Mouse (Mus musculus) forebrain, embryonic 11.5 days (tissue): ENCODE measurements around the gene Runx1. TPM values are rescaled to one million over a fixed set of nuclear protein-coding genes. Genes with fewer than 3 reads are reported as not detected.

Source experiments
- ATAC-seq: fragments of 200-750 bp; cut with Nextera tagmentation; replicated peaks from 2 replicates; pipeline ENCODE4 v1.8.0; 2017; ENCODE audit warnings: moderate TSS enrichment; ENCODE audit not compliant: low FRiP score
- DNase-seq: peaks from one replicate; pipeline ENCODE4 v3.0.0-alpha.2; 2017; ENCODE audit warnings: low spot score
- H3K27ac ChIP-seq: fragments of 300-500 bp; sonication (generic); 2 replicates; pipeline ENCODE4 v1.5.1; 2014; ENCODE audit warnings: low read depth, low read length
- H3K27me3 ChIP-seq: fragments of 300-500 bp; sonication (generic); 2 replicates; pipeline ENCODE4 v1.6.1; 2014; ENCODE audit warnings: mild to moderate bottlenecking, low read length, mixed read lengths; ENCODE audit not compliant: control insufficient read depth, insufficient read depth
- H3K36me3 ChIP-seq: fragments of 300-500 bp; sonication (generic); 2 replicates; pipeline ENCODE4 v1.6.1; 2014; ENCODE audit warnings: mild to moderate bottlenecking, low read length, moderate library complexity, mixed read lengths; ENCODE audit not compliant: control insufficient read depth, insufficient read depth
- H3K4me1 ChIP-seq: fragments of 300-500 bp; sonication (generic); replicated peaks from 2 replicates; pipeline ENCODE4 v1.6.1; 2014; ENCODE audit warnings: low read length, mixed read lengths; ENCODE audit not compliant: control insufficient read depth, insufficient read depth
- H3K4me2 ChIP-seq: fragments of 300-500 bp; sonication (generic); 2 replicates; pipeline ENCODE4 v1.6.1; 2014; ENCODE audit warnings: low read depth, mild to moderate bottlenecking, low read length, moderate library complexity, mixed read lengths; ENCODE audit not compliant: severe bottlenecking
- H3K4me3 ChIP-seq: fragments of 300-500 bp; sonication (generic); 2 replicates; pipeline ENCODE4 v1.5.1; 2014; ENCODE audit warnings: low read depth, low read length
- H3K9ac ChIP-seq: fragments of 300-500 bp; sonication (generic); 2 replicates; pipeline ENCODE4 v1.6.1; 2014; ENCODE audit warnings: low read length
- H3K9me3 ChIP-seq: fragments of 300-500 bp; sonication (generic); 2 replicates; pipeline ENCODE4 v1.6.1; 2016; ENCODE audit warnings: low read length, mixed read lengths; ENCODE audit not compliant: control insufficient read depth
- WGBS: fragments of 180-500 bp; shearing (Covaris S2); extraction: QIAGEN DNeasy Blood & Tissue Kit; methylation state at CpG from one replicate; pipeline ENCODE4 v1.1.7; 2014; 5-methylcytosine and 5-hydroxymethylcytosine counted together
- polyA plus RNA-seq: library from polyadenylated mRNA; unstranded; fragments of >200 nt; fragmentation: Nextera tagmentation; extraction: Ambion mirVana; gene quantifications from 2 replicates; pipeline ENCODE4 v1.2.1, GENCODE M21; 2014

Gene Runx1
- polyA plus RNA-seq, 1 experiment from 2014 or later = 2.2 TPM

- H3K27me3 ChIP-seq = no peaks in the 10 kb centered on the region
- no peaks in the 10 kb centered on the region for H3K36me3 ChIP-seq
- H3K27ac ChIP-seq = no peak overlapping the region
- H3K9me3 ChIP-seq = no peaks in the 10 kb centered on the region
- 77% methylated on average over 15 of the region's 15 CpGs for WGBS
- no peak overlapping the region for H3K9ac ChIP-seq
- no peak overlapping the region for H3K4me3 ChIP-seq
- no peak overlapping the region for H3K4me2 ChIP-seq
- DNase-seq (no peak), ATAC-seq (no peak)
- H3K4me1 ChIP-seq = no peaks in the 10 kb centered on the region
Measured at GRCm38 (mm10) chr16:92761968-92762521, 63.9 kb downstream of the Runx1 start.

DNA sequence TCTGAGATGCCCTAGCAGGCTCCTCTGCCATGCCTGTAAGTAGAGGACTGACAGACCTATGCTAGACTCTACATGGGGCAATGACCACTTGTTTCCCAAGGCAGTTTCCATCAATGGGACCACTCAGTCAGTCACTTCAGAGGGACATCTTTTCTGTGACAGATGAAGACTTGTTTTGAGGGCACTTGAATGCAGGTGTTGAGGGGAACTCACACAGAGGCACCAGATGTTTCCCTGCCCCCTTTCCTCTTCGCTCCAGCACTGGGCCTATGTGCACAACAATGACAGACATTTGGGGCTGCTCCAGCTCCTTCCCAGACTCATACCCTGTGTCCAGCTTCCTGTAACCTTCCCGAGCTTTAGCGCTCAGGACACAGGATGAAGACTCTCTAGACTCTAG lies 65.9 kb downstream of the Runx1 start:
- ATAC-seq (no peak), DNase-seq (no peak)
- no peak overlapping the region for H3K27ac ChIP-seq
- H3K9me3 ChIP-seq = no peaks in the 10 kb centered on the region
- no peak overlapping the region for H3K9ac ChIP-seq
- no peak overlapping the region for H3K4me2 ChIP-seq
- WGBS = 89% methylated on average over 3 of the region's 3 CpGs
- no peaks in the 10 kb centered on the region for H3K27me3 ChIP-seq
- H3K36me3 ChIP-seq = no peaks in the 10 kb centered on the region
- no peaks in the 10 kb centered on the region for H3K4me1 ChIP-seq
- H3K4me3 ChIP-seq = no peak overlapping the region

DNA sequence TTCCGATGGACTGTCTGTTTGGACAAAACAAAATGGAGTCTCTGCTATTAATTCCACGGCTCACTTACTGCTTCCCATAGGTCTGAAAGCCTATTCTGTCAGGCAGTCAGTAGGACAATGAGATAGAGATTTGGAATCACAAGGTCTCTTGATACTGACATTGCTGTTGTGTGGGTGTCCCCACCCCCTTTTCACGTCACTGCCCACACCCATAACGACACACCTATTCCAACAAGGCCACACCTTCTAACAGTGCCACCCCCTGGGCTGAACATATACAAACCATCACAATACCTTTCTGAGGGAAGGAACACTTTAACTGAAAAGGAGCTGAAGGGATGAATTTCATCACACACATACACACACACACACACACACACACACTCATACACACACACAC lies 68.4 kb downstream of the Runx1 start:
- no peak for ATAC-seq
- H3K27ac ChIP-seq = no peak overlapping the region
- no peaks in the 10 kb centered on the region for H3K27me3 ChIP-seq
- H3K4me1 ChIP-seq = no peaks in the 10 kb centered on the region
- H3K9me3 ChIP-seq = no peaks in the 10 kb centered on the region
- no peak overlapping the region for H3K9ac ChIP-seq
- H3K36me3 ChIP-seq = no peaks in the 10 kb centered on the region
- WGBS = 81% methylated on average over 4 of the region's 4 CpGs
- no peak overlapping the region for H3K4me2 ChIP-seq
- DNase-seq = no peak
- H3K4me3 ChIP-seq = no peak overlapping the region

DNA sequence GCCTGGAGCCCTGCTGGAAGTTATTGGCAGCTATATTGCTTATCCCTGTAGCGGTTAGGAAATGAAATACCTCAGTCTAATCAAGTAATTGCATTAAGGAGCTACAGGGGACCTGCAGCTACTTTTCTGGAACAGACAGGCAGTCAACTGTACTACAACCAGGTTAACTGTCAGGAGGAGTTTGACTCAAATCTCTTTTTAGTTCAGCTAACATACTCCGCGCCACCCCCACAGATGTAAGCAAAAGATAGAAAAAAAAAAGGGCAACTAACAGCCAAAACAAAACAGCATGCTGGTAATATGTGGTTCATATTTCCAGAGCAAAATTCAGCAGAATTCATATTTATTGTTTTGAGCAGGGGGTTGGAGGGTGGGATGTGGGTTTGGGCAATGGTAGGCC lies 72.0 kb downstream of the Runx1 start:
- Histone ChIP-seq H3K4me3 (no peak overlapping the region), H3K27me3 (no peaks in the 10 kb centered on the region), H3K36me3 (no peaks in the 10 kb centered on the region), H3K4me2 (no peak overlapping the region), H3K9ac (no peak overlapping the region), H3K9me3 (no peaks in the 10 kb centered on the region), H3K4me1 (no peaks in the 10 kb centered on the region), H3K27ac (no peak overlapping the region)
- WGBS = 94% methylated on average over 3 of the region's 3 CpGs
- ATAC-seq (no peak), DNase-seq (no peak)

DNA sequence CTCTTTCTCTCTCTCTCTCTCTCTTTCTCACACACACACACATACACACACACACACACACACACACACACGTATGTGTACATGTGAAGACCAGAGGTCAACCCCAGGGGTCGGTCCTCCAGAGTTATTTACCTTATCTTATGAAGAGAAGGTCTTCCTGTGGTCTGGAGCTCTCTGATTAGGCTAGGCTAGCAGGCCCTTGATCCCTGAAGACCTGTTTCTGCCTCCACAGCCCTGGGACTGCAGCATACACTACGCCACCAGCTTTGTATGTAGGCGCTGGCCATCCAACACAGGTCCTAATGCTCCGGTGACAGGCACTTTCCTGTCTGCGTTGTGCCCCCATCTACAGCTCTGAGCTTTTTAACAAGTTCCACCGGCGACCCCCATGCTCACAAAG lies 72.8 kb downstream of the Runx1 start:
- Histone ChIP-seq H3K9ac (no peak overlapping the region), H3K27me3 (no peaks in the 10 kb centered on the region), H3K27ac (no peak overlapping the region), H3K4me1 (no peaks in the 10 kb centered on the region), H3K36me3 (no peaks in the 10 kb centered on the region), H3K9me3 (no peaks in the 10 kb centered on the region), H3K4me2 (no peak overlapping the region), H3K4me3 (no peak overlapping the region)
- 89% methylated on average over 8 of the region's 8 CpGs for WGBS
- ATAC-seq (no peak), DNase-seq (no peak)

DNA sequence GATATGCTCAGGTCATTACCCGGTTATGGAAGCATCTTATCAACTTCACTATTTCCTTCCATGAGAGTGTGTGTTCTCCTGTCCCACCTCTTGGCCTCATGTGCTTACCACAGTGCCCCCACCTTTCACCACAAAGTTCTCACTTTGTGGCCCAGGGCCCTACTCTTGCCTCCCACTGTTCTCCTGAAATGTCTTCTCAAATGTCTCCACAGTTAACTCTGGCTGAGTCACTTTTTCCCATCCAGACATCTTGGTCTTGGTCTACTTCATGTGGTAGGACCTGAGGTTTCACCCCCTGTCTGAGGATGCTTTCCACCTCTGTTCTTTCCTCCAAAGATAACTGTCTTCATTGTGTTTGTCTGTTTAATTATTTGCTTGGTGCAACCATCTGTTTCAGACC lies 77.7 kb downstream of the Runx1 start:
- H3K27me3 ChIP-seq = no peaks in the 10 kb centered on the region
- no peaks in the 10 kb centered on the region for H3K9me3 ChIP-seq
- H3K9ac ChIP-seq = no peak overlapping the region
- H3K4me3 ChIP-seq = no peak overlapping the region
- DNase-seq (no peak), ATAC-seq (no peak)
- no peaks in the 10 kb centered on the region for H3K36me3 ChIP-seq
- 89% methylated on average over 1 of the region's 1 CpGs for WGBS
- no peak overlapping the region for H3K27ac ChIP-seq
- H3K4me2 ChIP-seq = no peak overlapping the region
- H3K4me1 ChIP-seq = no peaks in the 10 kb centered on the region

DNA sequence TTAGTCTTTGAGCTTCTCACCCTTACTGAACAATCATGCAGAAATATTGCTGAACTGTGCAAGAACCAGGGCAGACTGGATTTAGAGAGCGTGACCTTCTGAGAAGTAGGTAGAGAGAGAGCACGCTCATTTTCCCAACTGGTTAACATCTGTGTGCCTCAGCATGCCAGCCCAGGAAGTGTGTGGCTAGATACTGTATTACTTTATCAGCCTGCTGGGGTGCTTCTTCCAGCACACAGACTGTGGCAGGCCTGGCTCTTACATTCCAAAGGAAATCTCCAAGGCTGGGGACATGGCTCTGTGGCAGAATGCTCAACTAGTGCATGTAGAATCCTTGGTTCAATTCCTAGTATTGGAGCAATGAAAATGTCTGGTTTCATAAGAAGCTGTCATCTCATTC lies 78.9 kb downstream of the Runx1 start:
- no peaks in the 10 kb centered on the region for H3K9me3 ChIP-seq
- H3K27me3 ChIP-seq = no peaks in the 10 kb centered on the region
- H3K4me1 ChIP-seq = no peaks in the 10 kb centered on the region
- 92% methylated on average over 2 of the region's 2 CpGs for WGBS
- ATAC-seq (no peak), DNase-seq (no peak)
- H3K4me3 ChIP-seq = no peak overlapping the region
- no peak overlapping the region for H3K27ac ChIP-seq
- H3K36me3 ChIP-seq = no peaks in the 10 kb centered on the region
- H3K9ac ChIP-seq = no peak overlapping the region
- no peak overlapping the region for H3K4me2 ChIP-seq

DNA sequence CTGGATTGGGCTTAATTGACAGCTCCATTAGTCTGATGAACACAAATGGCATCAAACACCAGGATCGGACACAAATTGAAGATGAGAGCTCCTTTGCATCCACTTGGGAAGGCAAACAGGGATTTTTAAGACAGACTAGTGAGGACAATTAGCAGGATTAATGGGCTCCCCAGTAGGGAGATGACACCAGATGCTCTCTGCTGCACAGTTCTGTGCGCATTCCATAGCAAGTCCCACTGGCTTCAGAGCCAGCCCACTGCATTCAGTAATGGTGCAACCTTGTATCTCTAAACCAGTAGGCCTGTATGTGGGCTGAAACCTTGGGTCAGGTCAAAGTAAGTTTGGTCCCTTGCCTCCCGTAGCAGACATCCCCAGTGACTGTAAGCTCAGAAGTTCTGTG lies 80.7 kb downstream of the Runx1 start:
- H3K4me3 ChIP-seq = no peak overlapping the region
- 80% methylated on average over 3 of the region's 3 CpGs for WGBS
- DNase-seq (no peak), ATAC-seq (no peak)
- H3K4me2 ChIP-seq = no peak overlapping the region
- no peak overlapping the region for H3K27ac ChIP-seq
- H3K9ac ChIP-seq = no peak overlapping the region
- H3K36me3 ChIP-seq = no peaks in the 10 kb centered on the region
- H3K27me3 ChIP-seq = no peaks in the 10 kb centered on the region
- no peaks in the 10 kb centered on the region for H3K4me1 ChIP-seq
- H3K9me3 ChIP-seq = no peaks in the 10 kb centered on the region

DNA sequence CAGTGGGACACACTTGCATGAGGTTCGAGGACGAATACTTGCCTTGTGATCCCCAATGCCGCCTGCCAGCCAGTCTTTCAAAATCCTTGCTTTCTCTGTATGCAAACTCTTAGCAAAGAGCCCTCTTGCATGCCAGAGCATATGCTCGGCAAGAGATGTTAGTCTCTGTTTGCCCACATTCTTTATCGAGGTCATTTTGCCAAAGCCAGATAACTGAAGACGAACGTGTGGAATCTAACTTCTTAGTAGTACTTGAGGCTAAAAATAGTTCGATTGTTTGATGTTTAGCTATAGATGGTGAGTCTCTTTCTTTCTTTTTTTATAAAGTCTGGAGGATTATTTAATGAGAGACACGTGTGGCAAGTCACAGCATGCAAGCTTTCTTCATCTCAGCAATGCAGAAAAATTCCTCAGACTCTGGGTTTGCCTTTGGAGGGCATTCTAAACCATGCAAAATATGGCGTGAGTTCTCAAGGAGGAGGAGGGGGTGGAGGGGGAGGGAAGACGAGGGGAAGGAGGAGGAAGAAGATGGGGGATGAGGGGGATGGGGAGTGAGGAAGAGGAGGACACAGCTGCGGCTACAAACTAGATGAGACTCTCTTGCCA lies 81.7 kb downstream of the Runx1 start:
- H3K27ac ChIP-seq = no peak overlapping the region
- H3K4me1 ChIP-seq = no peaks in the 10 kb centered on the region
- DNase-seq = no peak
- no peak for ATAC-seq
- no peak overlapping the region for H3K9ac ChIP-seq
- WGBS = 75% methylated on average over 12 of the region's 12 CpGs
- no peaks in the 10 kb centered on the region for H3K9me3 ChIP-seq
- no peak overlapping the region for H3K4me3 ChIP-seq
- no peak overlapping the region for H3K4me2 ChIP-seq
- no peaks in the 10 kb centered on the region for H3K27me3 ChIP-seq
- no peaks in the 10 kb centered on the region for H3K36me3 ChIP-seq
